Mouse (Mus musculus) cerebellum, adult 2 months (tissue): ENCODE data around the gene Gnat2. TPM values are rescaled to one million over a fixed set of nuclear protein-coding genes. Genes with fewer than 3 reads are reported as not detected.
A peak's percentile ranks its signal among the peaks of the same experiment; 100 is the strongest.

Experiments
- DNase-seq, 2 experiments: peaks; one replicate each; pipeline ENCODE4 v3.0.0; 2021
- H3K27ac ChIP-seq: fragments of 200-500 bp; 2 replicates; pipeline ENCODE4 v1.5.1; 2012; ENCODE audit warnings: low read length, control low read depth, inconsistent platforms; ENCODE audit not compliant: insufficient read depth
- H3K27me3 ChIP-seq: fragments of 200-500 bp; 2 replicates; pipeline ENCODE4 v1.6.1; 2012; ENCODE audit warnings: inconsistent platforms, mild to moderate bottlenecking, low read length, moderate library complexity; ENCODE audit not compliant: control insufficient read depth, insufficient read depth
- H3K4me1 ChIP-seq: fragments of 200-500 bp; 2 replicates; pipeline ENCODE4 v1.6.1; 2011; ENCODE audit warnings: low read length; ENCODE audit not compliant: control insufficient read depth, insufficient read depth
- H3K4me3 ChIP-seq: fragments of 200-500 bp; replicated peaks from 2 replicates; pipeline ENCODE3; 2011; ENCODE audit warnings: mild to moderate bottlenecking, low read depth, low read length, control low read depth; ENCODE audit not compliant: insufficient read depth
- CTCF ChIP-seq: fragments of 200-500 bp; IDR thresholded peaks from 2 replicates; pipeline ENCODE4 v1.5.1; 2011; ENCODE audit warnings: low read depth, mild to moderate bottlenecking, control low read depth, low read length, moderate library complexity, borderline replicate concordance; ENCODE audit not compliant: insufficient read depth
- POLR2A ChIP-seq: fragments of 200-500 bp; IDR thresholded peaks from 2 replicates; pipeline ENCODE4 v1.6.1; 2011; ENCODE audit warnings: low read length, control low read depth, borderline replicate concordance; ENCODE audit not compliant: insufficient read depth
- WGBS: fragments of 180-500 bp; shearing (Covaris S2); methylation state at CpG from one replicate; pipeline ENCODE4 v1.1.7; 2018; 5-methylcytosine and 5-hydroxymethylcytosine counted together
- polyA plus RNA-seq: library from polyadenylated mRNA; depleted of rRNA; stranded (reverse); fragments of >200 nt; gene quantifications from 2 replicates; pipeline ENCODE4 v1.2.3, GENCODE M21; 2012

Gnat2 gene
- polyA plus RNA-seq, 1 experiment: 0.47 TPM

- WGBS: 89% methylated on average over 4 of the region's 4 CpGs
- H3K27me3 ChIP-seq: no peaks in the 10 kb centered on the region
- H3K4me1 ChIP-seq: no peaks in the 10 kb centered on the region
- H3K4me3 ChIP-seq: no peak overlapping the region
- no peak overlapping the region for H3K27ac ChIP-seq
- DNase-seq: no peak
- no peak for TF ChIP-seq POLR2A
- no peak for TF ChIP-seq CTCF
Observed at GRCm38 (mm10) chr3:108129367-108129766, 36.8 kb downstream of the Gnat2 start.

- DNase-seq: no peak
- no peak overlapping the region for H3K27ac ChIP-seq
- TF ChIP-seq POLR2A (no peak), CTCF (no peak)
- H3K4me1 ChIP-seq: peaks cover 1% of the 10 kb centered on the region; the same call in 1 of the 2 replicates
- no peaks in the 10 kb centered on the region for H3K27me3 ChIP-seq
- WGBS: 94% methylated on average over 4 of the region's 4 CpGs
- no peak overlapping the region for H3K4me3 ChIP-seq
Observed at GRCm38 (mm10) chr3:108129804-108130203, 37.2 kb downstream of the Gnat2 start.

GRCm38 (mm10) chr3:108131216-108131615, 38.6 kb downstream of the Gnat2 start:
- no peak for DNase-seq
- Histone ChIP-seq H3K4me3 (no peak overlapping the region), H3K4me1 (peaks cover 4% of the 10 kb centered on the region), H3K27ac (no peak overlapping the region), H3K27me3 (no peaks in the 10 kb centered on the region)
- WGBS: 95% methylated on average over 5 of the region's 5 CpGs
- TF ChIP-seq CTCF: no peak
- TF ChIP-seq POLR2A: no peak

DNA sequence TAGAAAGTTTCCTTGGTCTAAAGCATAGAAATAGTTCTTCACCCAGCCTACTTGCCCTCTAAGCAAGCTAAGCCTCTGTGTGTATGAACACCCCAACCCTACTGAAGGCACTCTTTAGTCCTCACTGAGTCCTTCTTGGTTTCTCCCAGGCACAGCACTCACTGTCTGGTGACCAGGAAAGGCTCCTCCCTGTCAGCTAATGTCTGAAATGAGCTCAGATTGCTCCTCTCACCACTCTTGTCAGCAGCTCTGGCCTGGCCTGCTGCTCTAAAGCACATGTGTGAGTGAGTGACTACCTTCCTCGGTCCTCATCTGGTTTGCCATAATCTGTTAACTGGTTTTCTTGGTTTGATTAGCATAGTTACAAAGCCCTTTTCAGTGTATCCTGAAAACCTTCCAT, 39.2 kb downstream of the Gnat2 start:
- Histone ChIP-seq H3K4me1 (peaks cover 4% of the 10 kb centered on the region), H3K4me3 (no peak overlapping the region), H3K27ac (no peak overlapping the region), H3K27me3 (no peaks in the 10 kb centered on the region)
- WGBS: 87% methylated on average over 1 of the region's 1 CpGs
- TF ChIP-seq POLR2A (no peak), CTCF (no peak)
- no peak for DNase-seq

DNA sequence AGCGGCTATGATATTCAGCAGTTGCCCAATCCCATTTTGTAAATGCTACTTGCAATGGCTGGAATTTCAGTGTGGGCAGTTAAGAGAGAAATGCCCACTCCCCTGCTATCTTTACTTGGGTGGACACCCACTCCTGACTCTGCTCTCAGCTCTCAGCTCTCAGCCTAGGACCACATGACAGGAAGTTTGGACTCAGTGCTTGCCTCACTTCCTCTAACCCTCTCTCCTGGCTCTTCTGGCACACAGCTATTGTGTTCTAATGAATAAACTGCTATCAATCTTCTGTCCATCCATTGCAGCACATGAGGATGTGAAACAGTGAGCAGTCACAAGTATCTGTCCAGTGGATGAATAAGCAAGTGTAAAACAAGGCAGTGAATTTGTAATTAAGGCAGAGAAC, 39.9 kb downstream of the Gnat2 start:
- TF ChIP-seq CTCF (no peak), POLR2A (no peak)
- H3K27ac ChIP-seq: no peak overlapping the region
- no peak overlapping the region for H3K4me3 ChIP-seq
- 91% methylated on average over 1 of the region's 1 CpGs for whole genome bisulfite sequencing
- no peak for DNase-seq
- peaks cover 4% of the 10 kb centered on the region for H3K4me1 ChIP-seq
- no peaks in the 10 kb centered on the region for H3K27me3 ChIP-seq

- H3K27ac ChIP-seq: no peak overlapping the region
- no peaks in the 10 kb centered on the region for H3K27me3 ChIP-seq
- 27% methylated on average over 11 of the region's 11 CpGs for WGBS
Observed at GRCm38 (mm10) chr3:108134701-108135100, 42.1 kb downstream of the Gnat2 start.

GRCm38 (mm10) chr3:108139113-108139512, 46.5 kb downstream of the Gnat2 start:
- Histone ChIP-seq H3K27ac (no peak overlapping the region), H3K4me3 (no peak overlapping the region), H3K4me1 (peaks cover 7% of the 10 kb centered on the region), H3K27me3 (no peaks in the 10 kb centered on the region)
- WGBS: 75% methylated on average over 1 of the region's 1 CpGs
- TF ChIP-seq CTCF (no peak), POLR2A (no peak)
- no peak for DNase-seq

More at GRCm38 (mm10) chr3:108134701-108135100, 42.1 kb downstream of the Gnat2 start:
- TF ChIP-seq POLR2A (no peak), CTCF (no peak)
- peak in 1 of 2 experiments; percentile 23 for DNase-seq
- Histone ChIP-seq H3K4me1 (peaks cover 4% of the 10 kb centered on the region), H3K4me3 (peak overlapping the region; percentile 30)

GRCm38 (mm10) chr3:108140786-108141185, 48.2 kb downstream of the Gnat2 start:
- TF ChIP-seq CTCF (no peak), POLR2A (no peak)
- Histone ChIP-seq H3K27ac (no peak overlapping the region), H3K4me1 (peaks cover 2% of the 10 kb centered on the region; the same call in 1 of the 2 replicates), H3K27me3 (no peaks in the 10 kb centered on the region), H3K4me3 (no peak overlapping the region)
- no peak for DNase-seq
- 67% methylated on average over 4 of the region's 4 CpGs for WGBS
